Mouse (Mus musculus) layer of hippocampus, adult 9-10 months (tissue): ENCODE data around the gene Zfp605.
"Not testable (repeated sequence)": the region's sequence is repeated elsewhere in the genome, so short reads cannot be mapped to it uniquely, and the experiment has no call there.

Source experiments
- DNase-seq: peaks from one replicate; pipeline ENCODE4 v3.0.0; 2022; ENCODE audit warnings: low spot score

Gene Zfp605

GRCm38 (mm10) chr5:110107581-110108304, 2.1 kb upstream of the Zfp605 start, which contains the start of gene Gtpbp6:
Gene Gtpbp6 (minus strand): TSS chr5:110108197.
- DNase-seq: peak; percentile 83

GRCm38 (mm10) chr5:110108305-110108628, 1.6 kb upstream of the Zfp605 start:
- no peak for DNase-seq

GRCm38 (mm10) chr5:110122380-110122779, 12.5 kb downstream of the Zfp605 start:
- DNase-seq: not testable (repeated sequence)

- DNase-seq: peak; percentile 98
These were observed 25.6 kb downstream of the Zfp605 start, which contains the start of gene Chfr for GRCm38 (mm10) chr5:110135293-110136086. Gene Chfr (plus strand): TSS chr5:110135842.

GRCm38 (mm10) chr5:110136087-110136464, 26.2 kb downstream of the Zfp605 start:
- DNase-seq: no peak

- DNase-seq: no peak
These were observed 27.9 kb downstream of the Zfp605 start for GRCm38 (mm10) chr5:110137816-110138215.

GRCm38 (mm10) chr5:110139325-110139724, 29.4 kb downstream of the Zfp605 start:
- DNase-seq: no peak

GRCm38 (mm10) chr5:110140424-110140823, 30.5 kb downstream of the Zfp605 start:
- DNase-seq: no peak

- no peak for DNase-seq
These were observed 32.4 kb downstream of the Zfp605 start for GRCm38 (mm10) chr5:110142309-110142708.

GRCm38 (mm10) chr5:110143007-110143406, 33.1 kb downstream of the Zfp605 start:
- no peak for DNase-seq

- no peak for DNase-seq
These were observed 59.5 kb downstream of the Zfp605 start for GRCm38 (mm10) chr5:110169374-110169773.

- DNase-seq: peak; percentile 68
These were observed 66.6 kb downstream of the Zfp605 start, which contains the start of gene Golga3 for GRCm38 (mm10) chr5:110176362-110177020. Gene Golga3 (plus strand): TSS chr5:110176701.

- DNase-seq: no peak
These were observed 67.1 kb downstream of the Zfp605 start for GRCm38 (mm10) chr5:110177021-110177420.

GRCm38 (mm10) chr5:110178628-110179027, 68.7 kb downstream of the Zfp605 start:
- DNase-seq: no peak
